Mouse (Mus musculus): ENCODE results near the gene Gm9803. TPM values are rescaled to one million over a fixed set of nuclear protein-coding genes. Genes with fewer than 3 reads are reported as not detected.

Gm9803 gene
- total RNA-seq, 2 experiments from 2014 or later: 4.1 TPM; not detected in 1

DNA sequence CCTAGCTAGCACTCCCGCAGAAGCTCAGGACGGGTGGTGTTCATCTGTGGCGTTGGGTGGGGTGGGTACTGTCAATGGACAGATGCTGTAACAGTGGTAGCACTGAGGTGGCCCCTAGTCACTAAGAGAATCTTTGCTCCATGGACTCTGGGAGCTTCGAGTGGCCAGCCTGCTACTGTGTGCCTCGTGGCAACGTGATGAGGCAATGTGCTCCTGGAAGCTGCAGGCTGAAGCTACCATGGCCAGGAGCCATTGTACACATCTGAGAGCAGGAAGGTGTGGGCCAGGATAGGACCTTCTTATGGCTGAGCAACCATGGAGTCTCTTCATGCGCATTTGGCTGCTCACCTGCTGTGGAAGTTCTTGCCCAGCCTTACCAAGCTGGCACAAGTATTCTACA is 14.7 kb upstream of the Gm9803 start:
- DNase-seq (ENCODE audit: low spot score in 2 of 2): no peak

DNA sequence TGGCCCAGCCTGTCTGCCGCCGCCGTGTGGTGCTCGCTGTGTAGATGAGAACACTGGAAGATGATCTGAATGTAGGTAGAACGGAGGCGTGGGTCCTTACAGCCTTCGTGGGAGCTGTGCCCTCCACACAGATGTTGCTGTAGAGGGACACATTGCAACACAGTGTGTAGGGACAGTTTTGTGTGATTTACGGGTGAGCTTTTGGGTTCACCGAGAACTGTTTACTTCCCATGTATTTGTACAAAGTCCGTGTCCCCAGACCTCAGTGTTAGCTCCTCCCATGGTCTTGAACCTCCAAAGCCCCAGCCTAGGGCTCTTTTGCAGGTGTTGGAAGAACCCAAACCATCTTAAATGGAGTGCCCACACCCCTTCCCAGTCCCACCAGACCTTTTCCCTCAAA is 10.9 kb upstream of the Gm9803 start:
- no peak for DNase-seq (ENCODE audit: low spot score in 2 of 2)

DNA sequence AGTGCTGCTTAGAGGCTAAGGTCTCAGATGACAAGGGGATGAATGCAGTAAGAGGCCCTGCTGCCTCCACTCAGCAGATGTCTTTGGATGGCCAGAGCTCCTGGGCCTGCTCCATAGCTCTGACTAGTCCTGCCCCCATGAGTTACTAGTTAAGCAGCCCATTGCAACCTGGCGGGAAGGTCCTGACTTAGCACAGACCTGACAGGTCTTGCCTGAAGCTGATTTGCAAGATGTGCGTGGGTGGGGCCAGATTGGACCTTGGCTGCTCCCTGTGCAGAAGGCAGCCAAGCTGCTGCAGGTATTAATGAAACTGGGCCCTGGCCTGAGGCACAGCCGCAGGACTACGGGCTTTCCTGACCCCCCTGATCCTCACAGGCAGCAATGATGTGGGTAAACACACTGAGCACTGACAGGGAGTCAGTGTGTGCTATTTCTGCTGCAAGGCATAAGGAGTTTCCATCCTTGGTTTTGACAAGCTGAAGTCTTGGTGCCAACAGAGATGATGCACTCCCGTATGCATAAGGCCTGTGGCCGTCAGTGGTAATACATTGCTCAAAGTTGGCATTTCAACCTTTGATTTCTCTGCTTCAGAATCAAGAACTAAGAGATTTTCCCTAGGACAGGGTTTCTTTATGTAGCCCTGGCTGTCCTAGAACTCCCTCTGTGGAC is 6.8 kb upstream of the Gm9803 start:
- no peak for DNase-seq (ENCODE audit: low spot score in 2 of 2)

DNA sequence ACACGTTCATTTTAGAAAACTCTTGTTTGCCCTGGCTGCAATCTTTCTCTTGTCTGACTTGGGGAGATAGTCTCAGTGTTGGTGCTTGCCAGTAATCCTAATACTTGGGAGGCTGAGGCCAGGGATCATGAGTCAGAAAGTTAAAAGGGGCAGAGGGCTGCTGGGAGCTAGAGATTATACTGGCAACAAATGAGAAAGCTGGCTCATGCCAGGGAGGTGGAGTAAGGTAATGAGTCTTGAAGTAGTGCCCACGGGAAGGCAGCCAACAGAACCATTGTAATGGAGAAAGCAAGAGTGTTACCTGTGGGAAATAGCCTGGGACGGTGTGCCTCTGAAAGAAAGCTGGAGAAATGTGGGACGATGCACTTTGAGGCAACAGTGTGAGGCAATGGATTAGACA is 6.0 kb upstream of the Gm9803 start:
- no peak for DNase-seq (ENCODE audit: low spot score in 2 of 2)

DNA sequence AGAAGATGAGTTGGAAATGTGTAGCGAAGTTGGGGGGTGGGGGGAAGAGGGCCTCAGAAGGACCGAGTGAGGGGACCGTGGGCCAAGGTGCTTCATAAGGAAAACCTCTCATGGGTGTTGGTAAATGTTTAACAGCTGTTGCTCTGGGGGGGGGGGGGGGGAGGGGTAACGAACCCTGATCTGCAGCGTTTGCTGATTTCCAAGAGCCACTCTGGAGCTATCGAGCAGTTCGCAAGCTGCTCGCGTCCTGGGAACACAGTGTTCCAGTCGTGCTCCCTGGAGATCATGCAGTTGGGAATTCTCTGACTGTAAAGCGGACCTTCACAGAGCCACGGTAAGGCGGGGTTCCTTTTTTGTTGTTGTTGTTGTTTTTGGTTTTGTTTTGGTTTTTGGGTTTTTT is 5.5 kb upstream of the Gm9803 start:
- DNase-seq (ENCODE audit: low spot score in 2 of 2): no peak

DNA sequence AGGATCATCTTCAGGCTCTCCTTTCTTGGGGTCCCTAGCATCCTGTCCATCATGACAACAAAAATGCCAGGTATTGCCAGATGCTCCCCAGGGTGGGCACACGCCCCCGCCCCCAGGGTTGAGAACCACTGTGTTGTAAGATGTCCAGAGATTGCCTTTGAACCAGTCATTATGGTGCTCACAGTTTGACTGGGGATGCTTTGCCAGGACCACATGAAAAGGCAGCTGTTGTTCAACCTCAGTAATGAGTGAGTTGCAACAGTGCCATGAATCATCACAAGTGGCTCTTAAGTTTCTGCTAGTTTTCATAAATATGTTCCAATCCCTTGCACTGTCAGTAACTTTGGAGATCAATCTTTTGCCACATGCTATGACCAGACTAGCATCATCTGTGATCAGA is 3.9 kb upstream of the Gm9803 start:
- no peak for DNase-seq (ENCODE audit: low spot score in 2 of 2)

DNA sequence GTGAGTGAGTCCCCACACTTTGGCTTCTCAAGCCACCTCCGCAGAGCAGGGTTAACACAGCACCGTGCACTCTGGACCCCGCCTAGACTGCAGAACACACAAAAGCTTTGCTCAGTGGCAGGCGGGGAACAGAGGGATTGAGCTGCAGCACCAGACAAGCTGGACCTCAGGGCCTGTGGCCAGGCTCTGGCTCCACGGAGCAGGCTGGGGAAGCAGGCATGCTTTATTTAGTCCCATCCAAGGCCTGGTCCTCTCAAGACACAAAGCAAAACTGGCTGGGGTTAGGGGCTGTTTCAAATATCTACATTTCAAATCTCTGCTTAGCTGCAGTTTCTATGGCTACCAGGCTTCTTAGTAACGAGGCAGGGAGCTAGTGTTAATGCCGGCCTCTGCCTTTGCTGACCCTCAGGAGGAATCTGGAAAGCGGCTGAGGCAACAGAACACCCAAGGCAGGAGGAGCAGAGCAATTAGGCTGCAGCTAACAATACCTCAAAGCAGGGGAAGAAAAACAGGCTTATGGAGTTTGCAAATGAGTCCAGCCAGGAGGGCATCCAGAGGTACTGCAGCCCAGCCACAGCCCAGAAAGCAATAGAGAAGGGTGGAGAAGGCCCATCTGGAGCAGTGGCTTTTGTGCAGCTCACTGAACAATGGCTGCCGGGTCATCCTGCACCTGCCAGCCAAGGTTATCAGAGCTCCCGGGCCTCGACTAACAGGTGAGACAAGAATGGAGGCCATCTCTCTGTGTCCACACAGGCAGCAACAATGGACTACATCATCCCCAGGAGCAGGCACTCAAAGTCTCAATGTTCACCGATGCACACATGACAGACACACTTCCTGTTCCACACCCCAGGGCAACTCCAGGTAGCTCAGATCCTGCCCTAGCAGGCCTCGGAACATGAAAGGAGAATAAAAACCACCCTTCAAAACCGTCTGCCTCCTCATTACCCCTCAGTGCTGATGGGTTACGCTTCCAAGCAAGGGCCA is 3.7 kb downstream of the Gm9803 start:
- DNase-seq (ENCODE audit: low spot score in 2 of 2): peak; percentile 34 to 53

DNA sequence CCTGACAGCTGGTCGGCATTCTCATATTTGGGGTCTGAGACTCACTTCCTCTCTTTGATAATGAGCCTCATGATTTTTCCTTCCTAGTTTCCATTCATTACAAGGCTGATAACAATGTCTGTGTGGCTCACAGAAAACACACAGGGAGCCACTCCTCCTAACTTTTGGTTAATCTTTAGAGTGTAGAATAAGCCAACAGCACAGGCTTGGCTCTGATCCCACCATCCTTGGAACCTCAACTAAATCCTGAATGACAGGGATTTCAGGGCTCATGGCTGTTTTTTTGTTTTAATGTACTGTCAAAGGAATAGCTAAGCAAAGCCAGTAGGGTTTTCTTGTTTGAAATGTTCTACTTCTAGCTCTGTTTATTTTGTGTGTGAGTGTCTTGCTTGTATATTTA is 10.5 kb downstream of the Gm9803 start:
- no peak for DNase-seq (ENCODE audit: low spot score in 2 of 2)

DNA sequence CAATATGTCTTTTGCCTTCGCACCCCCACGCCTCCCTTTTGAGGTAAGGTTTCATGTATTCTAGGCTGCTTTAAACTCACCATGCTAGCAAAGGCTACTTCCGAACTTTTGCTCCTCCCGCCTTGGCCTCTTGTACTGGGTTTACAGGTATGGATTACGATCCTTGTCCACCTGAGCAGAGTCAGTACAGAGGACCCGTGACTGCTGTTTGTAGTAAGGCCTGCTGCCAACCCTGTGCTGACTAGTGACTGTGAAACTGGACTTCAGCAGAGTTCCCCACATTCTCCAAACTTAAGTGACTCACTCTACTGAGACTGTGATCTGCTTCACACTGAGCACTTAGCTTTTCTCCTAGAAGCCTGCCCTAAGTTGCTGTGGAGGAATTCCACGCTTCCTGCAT is 13.8 kb downstream of the Gm9803 start:
- DNase-seq (ENCODE audit: low spot score in 2 of 2): no peak

DNA sequence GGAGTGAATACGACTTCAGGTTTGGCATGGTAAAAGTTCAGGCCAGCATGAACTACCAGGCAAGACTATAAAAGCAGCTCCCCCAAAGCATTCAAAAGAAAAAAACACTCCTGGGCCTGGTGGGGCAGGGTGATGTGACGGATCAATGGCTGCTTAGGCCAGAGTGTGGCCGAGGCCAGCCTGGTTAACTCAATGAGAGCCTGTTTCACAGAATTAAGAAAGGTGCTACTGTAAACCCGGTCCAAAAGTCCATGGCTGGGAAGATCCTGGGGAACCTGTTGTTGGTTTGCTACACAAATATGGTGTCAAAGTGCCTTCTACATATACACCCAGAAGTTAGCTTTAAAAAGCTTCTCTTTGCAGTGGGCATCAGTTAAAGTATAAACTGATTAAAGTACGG is 14.9 kb downstream of the Gm9803 start:
- no peak for DNase-seq (ENCODE audit: low spot score in 2 of 2)

DNA sequence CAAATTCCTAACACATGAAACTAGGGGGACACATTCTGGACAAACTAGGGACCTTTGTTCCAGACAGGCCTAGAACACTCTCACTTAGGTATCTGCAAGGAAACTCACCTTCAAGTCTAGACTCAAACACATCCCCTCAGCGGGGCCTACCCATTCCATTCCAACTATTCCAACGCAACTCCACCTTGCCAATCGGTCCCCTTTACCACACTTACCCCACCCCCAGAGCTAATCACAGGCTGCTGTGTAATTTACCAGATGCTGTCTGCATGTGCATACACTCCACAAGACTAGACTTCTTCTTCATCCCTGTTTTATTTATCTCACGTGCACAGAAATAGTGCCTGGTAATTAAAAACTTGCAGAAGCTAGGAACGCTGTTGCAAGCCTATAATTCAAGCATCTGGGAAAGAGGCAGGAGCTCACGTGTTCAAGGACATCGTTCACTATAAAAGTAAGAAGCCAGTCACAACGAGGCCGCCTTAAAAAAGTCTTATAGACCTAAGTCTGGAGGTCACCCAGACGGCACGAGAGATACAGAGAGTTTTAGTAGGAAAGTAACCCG is 15.9 kb downstream of the Gm9803 start:
- no peak for DNase-seq (ENCODE audit: low spot score in 2 of 2)

DNA sequence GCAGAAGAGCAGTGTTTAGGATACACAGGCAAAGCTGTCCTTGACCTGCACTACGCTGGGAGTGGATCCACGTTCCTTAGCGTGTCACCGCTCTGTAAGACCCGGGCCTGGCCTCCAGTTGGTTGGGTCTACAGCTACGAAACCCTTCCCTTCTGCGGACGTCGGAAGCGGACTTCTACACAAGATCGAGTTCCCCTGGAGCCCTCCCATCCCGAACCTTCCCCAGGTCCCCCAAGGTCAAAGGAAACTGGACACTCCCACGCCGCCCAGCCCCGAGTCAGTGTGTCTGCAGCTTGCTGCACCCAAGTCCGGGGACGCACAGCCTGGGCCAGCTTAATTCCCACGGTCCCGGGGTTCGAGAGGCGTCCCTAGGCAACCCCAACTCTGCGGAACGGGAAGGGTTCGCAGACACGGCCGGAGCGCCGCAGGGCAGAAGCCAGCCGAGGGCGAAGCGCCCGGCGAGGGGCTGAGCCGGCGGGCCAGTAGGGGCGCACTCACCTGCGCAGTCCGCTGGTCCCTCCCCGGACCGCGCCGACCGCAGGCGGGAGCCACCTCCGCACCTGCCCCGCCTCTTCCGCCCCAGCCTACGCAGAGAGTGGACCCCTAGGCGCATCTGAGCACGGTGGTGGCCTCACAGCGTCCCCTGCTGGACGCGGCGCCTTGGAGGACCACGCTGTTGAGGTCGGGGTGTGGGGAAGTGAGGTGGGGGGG is 16.7 kb downstream of the Gm9803 start, which contains the start of gene 1700021F05Rik:
Gene 1700021F05Rik (minus strand): TSS at position 553 of the 711 bp plus-strand sequence.
- peak; percentile 96 to 98 for DNase-seq (ENCODE audit: low spot score in 2 of 2)

DNA sequence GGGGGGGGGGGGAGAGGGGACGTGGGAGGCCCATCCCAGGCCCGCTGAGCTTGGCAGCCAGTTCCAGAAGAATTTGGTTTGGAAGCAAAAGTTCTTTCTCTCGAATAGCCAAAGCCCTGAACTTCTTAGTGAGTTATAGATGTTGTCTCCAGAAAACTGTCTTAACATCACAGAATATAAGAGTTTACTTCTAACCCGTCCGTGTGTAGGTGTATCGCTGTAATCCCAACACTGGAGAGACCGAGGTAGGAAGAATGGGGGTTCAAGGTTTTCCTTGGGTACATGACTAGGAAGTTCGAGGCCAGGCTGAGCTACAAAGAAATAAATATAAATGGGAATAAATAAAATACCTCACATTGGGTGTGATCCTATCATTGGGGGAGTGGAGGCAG is 17.3 kb downstream of the Gm9803 start:
- no peak for DNase-seq (ENCODE audit: low spot score in 2 of 2)

DNA sequence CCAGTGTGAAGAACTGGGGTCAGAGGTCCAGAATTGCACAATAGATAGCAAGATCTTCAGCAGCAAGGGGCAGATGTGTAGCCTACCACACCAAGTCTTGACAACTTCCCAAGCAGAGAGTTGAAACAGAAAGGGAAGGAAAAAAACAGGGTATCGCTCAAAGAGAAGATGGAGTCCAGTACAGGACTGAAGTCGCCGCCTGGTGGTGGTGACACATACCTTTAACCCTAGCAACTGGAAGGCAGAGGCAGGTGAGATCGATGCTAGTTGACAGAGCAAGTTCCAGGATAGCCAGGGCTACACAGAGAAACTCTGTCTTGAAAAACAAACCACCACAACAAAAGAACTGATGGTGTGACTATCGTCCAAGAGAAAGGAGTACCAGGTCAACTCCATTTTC is 25.5 kb downstream of the Gm9803 start:
- no peak for DNase-seq (ENCODE audit: low spot score in 2 of 2)

DNA sequence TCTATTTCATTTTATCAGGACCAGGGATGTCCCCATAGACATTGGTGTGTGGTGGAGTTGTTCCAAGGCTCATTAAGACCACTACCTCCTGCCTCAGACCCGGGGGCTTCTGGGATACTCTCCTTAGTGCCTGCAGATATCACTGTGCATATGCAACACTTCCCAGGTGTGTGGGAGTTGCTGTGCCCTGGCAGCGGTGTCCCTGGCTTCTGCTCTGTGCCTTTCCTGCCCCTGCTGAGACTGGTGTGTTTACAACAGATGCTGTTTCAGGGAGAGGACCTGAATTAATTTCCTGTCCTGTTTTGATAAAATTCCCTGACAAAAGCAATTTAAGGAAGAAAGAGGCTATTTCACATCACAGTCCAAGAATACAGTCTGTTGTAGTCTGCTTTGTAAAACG is 27.0 kb downstream of the Gm9803 start:
- no peak for DNase-seq (ENCODE audit: low spot score in 2 of 2)

DNA sequence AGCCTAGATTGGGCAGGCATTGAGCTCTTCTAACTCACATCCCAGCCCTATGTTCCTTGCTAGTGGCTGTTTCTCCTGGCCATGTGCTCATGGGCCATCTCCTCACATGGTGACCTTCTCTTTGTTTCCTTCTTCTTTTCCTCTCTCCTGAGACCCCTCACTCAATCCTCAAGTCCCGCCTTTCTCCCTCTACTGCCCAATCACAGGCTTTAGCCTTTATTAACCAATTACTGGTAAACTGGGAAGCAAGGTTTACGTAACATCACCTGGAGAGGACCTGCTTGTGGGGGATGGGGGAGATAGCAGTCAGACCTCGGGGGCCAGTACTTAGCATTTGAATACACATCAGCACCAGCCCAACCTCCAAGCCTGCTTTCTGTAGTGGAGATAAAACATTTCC is 27.5 kb downstream of the Gm9803 start:
- no peak for DNase-seq (ENCODE audit: low spot score in 2 of 2)

DNA sequence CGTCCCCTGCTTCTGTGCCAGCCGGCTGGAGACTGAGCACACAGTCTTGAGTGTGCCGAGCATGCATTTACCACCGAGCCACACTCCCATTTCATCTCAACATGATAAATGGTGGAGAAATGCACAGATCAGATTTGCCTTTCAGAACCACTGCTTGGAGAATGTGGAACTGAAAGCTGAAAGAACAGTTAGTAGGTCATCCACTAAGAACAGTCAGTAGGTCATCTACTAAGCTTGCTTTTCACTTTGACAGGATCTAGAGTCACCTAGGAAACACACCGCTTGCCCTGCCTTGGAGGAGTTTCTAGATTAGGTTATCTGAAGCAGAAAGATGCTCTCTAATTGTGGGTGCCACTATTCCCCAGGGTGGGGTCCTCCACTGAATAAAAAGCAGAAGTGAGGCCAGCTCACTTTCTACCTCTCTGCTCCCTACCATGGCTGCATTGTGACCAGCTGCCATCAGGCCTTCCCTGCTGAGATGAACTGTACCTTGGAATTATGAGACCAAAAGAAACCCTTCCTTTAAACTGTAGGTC is 33.8 kb downstream of the Gm9803 start:
- no peak for DNase-seq (ENCODE audit: low spot score in 2 of 2)

DNA sequence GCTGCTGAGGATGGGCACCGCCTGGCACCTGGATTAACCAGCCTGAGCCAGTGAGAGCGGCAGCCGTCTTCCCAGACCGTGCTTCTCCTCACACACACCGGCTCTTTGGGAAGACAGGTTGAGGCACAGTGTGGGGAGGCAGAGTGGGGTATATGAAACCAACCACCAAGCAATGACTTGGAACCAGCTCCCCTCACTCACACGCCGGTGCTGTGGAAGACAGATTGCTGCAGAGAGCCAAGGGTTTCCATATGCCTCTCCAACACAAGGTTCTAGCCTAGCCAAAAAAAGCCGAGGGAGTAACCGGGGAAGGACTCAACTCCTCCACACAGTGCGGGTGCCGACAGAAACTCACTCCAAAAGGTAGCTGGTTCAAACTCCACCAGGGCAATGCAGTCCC is 35.4 kb downstream of the Gm9803 start:
- no peak for DNase-seq (ENCODE audit: low spot score in 2 of 2)

DNA sequence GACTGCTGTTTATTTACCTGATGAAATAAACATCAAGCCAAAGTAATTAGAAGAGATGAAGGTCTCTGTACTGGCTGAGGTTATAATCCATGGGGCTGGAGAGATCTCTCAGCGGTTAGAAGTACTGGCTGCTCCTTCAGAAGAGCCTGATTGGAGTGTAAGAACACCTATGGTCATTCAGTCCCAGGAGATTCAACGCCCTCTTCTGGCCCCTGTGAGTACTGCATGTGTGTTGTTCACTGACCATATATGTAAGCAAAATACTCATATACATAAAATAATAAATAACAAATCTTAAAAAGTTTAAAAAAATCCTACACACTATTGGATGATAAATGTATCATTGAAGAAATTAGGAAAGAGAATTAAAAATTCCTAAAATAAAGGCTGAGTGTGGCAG is 36.9 kb downstream of the Gm9803 start:
- no peak for DNase-seq (ENCODE audit: low spot score in 2 of 2)

DNA sequence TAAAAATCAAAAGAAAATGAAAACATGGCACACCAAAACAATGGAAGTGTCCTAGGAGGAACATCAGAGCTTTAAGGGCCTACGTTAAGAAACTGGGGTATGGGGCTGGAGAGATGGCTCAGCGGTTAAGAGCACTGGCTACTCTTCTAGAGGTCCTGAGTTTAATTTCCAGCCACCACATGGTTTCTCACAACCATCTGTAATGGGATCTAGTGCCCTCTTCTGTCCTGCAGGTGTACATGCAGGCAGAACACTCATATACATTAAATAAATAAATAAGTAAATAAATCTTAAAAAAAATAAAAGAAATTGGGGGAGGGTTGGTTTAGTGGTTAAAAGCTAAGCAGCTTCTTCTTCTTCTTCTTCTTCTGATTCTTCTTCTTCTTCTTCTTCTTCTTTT is 37.4 kb downstream of the Gm9803 start:
- no peak for DNase-seq (ENCODE audit: low spot score in 2 of 2)
